Mouse (Mus musculus) lung, embryonic 14.5 days (tissue): ENCODE measurements around the gene Apbb1. TPM values are rescaled to one million over a fixed set of nuclear protein-coding genes. Genes with fewer than 3 reads are reported as not detected.

Source experiments
- ATAC-seq: fragments of 200-750 bp; cut with Nextera tagmentation; 2 replicates; pipeline ENCODE4 v1.8.0; 2017; ENCODE audit warnings: mild to moderate bottlenecking, moderate TSS enrichment, moderate library complexity; ENCODE audit not compliant: insufficient read depth
- DNase-seq: peaks from one replicate; pipeline ENCODE4 v3.0.0-alpha.2; 2015
- H3K27ac ChIP-seq: fragments of 300-500 bp; sonication (generic); 2 replicates; pipeline ENCODE4 v1.5.1; 2014; ENCODE audit warnings: low read depth, mild to moderate bottlenecking, moderate library complexity
- H3K27me3 ChIP-seq: fragments of 300-500 bp; sonication (generic); 2 replicates; pipeline ENCODE4 v1.6.1; 2014; ENCODE audit warnings: low read length, control low read depth; ENCODE audit not compliant: insufficient read depth
- H3K36me3 ChIP-seq: fragments of 300-500 bp; sonication (generic); 2 replicates; pipeline ENCODE4 v1.6.1; 2014; ENCODE audit warnings: control low read depth; ENCODE audit not compliant: insufficient read depth
- H3K4me1 ChIP-seq: fragments of 300-500 bp; sonication (generic); 2 replicates; pipeline ENCODE4 v1.6.1; 2014; ENCODE audit warnings: antibody characterized with exemption, control low read depth; ENCODE audit not compliant: insufficient read depth
- H3K4me2 ChIP-seq: fragments of 300-500 bp; sonication (generic); 2 replicates; pipeline ENCODE4 v1.6.1; 2014; ENCODE audit warnings: mild to moderate bottlenecking
- H3K4me3 ChIP-seq: fragments of 300-500 bp; sonication (generic); 2 replicates; pipeline ENCODE4 v1.5.1; 2014; ENCODE audit warnings: low read depth, low read length
- H3K9ac ChIP-seq: fragments of 300-500 bp; sonication (generic); 2 replicates; pipeline ENCODE4 v1.6.1; 2014
- H3K9me3 ChIP-seq: fragments of 300-500 bp; sonication (generic); 2 replicates; pipeline ENCODE4 v1.6.1; 2016; ENCODE audit warnings: low read depth, low read length, control low read depth
- CTCF ChIP-seq: IDR thresholded peaks from 2 replicates; pipeline ENCODE4 v1.5.1; 2016; ENCODE audit warnings: antibody characterized with exemption, low read depth
- WGBS: fragments of 180-500 bp; shearing (Covaris S2); extraction: QIAGEN DNeasy Blood & Tissue Kit; methylation state at CpG from one replicate; pipeline ENCODE4 v1.1.7; 2014; 5-methylcytosine and 5-hydroxymethylcytosine counted together
- polyA plus RNA-seq: library from polyadenylated mRNA; unstranded; fragments of >200 nt; fragmentation: Nextera tagmentation; extraction: Ambion mirVana; gene quantifications from 2 replicates; pipeline ENCODE4 v1.2.1, GENCODE M21; 2014

Gene Apbb1
- polyA plus RNA-seq, 1 experiment from 2014 or later, result 37.6 TPM

- H3K27ac ChIP-seq, result no peak overlapping the region
- no peak overlapping the region for H3K4me2 ChIP-seq
- 70% methylated on average over 5 of the region's 5 CpGs for WGBS
- no peak for TF ChIP-seq CTCF
- H3K9ac ChIP-seq, result no peak overlapping the region
- H3K4me3 ChIP-seq, result no peak overlapping the region
- no peaks in the 10 kb centered on the region for H3K9me3 ChIP-seq
- no peak for ATAC-seq
- no peak for DNase-seq
- no peaks in the 10 kb centered on the region for H3K36me3 ChIP-seq
- no peaks in the 10 kb centered on the region for H3K27me3 ChIP-seq
- H3K4me1 ChIP-seq, result no peaks in the 10 kb centered on the region
Measured at GRCm38 (mm10) chr7:105510143-105510542, 71.3 kb downstream of the Apbb1 start.

Other genes starting within 250 kb of the Apbb1 start
- not detected in 2 replicates for gene Olfr690, start 247.5 kb downstream of the Apbb1 start, polyA plus RNA-seq
- not detected in 2 replicates for gene Olfr691, start 239.4 kb downstream of the Apbb1 start, polyA plus RNA-seq
- gene Olfr692, start 213.4 kb downstream of the Apbb1 start, polyA plus RNA-seq, result not detected in 2 replicates
- not detected in 2 replicates for gene Gm5901, start 206.6 kb downstream of the Apbb1 start, polyA plus RNA-seq
- gene Fam160a2, start 181.6 kb downstream of the Apbb1 start, polyA plus RNA-seq, result 41.9 and 42.3 TPM in 2 replicates
- gene Cnga4, start 177.1 kb downstream of the Apbb1 start, polyA plus RNA-seq, result 0.07 TPM in 1 of 2 replicates, not detected in the other
- gene Cckbr, start 155.9 kb downstream of the Apbb1 start, polyA plus RNA-seq, result 0.25 and 0.39 TPM in 2 replicates
- gene Cavin3, start 99.4 kb downstream of the Apbb1 start, polyA plus RNA-seq, result 96.0 and 96.1 TPM in 2 replicates
- gene Smpd1, start 27.3 kb downstream of the Apbb1 start, polyA plus RNA-seq, result 38.7 and 38.9 TPM in 2 replicates
- 0.57 and 0.59 TPM in 2 replicates for gene Hpx, start 18.5 kb upstream of the Apbb1 start, polyA plus RNA-seq
- 43.8 and 45.3 TPM in 2 replicates for gene Trim3, start 51.9 kb upstream of the Apbb1 start, polyA plus RNA-seq
- 200 and 201 TPM in 2 replicates for gene Timm10b, start 58.4 kb upstream of the Apbb1 start, polyA plus RNA-seq
- gene Arfip2, start 58.8 kb upstream of the Apbb1 start, polyA plus RNA-seq, result 84.1 and 84.2 TPM in 2 replicates
- gene Gm45799, start 58.9 kb upstream of the Apbb1 start, polyA plus RNA-seq, result 22.9 and 31.9 TPM in 2 replicates
- gene Dnhd1, start 69.2 kb upstream of the Apbb1 start, polyA plus RNA-seq, result 0.84 and 1.0 TPM in 2 replicates
- gene Ilk, start 154.9 kb upstream of the Apbb1 start, polyA plus RNA-seq, result 372 and 377 TPM in 2 replicates
- 45.2 and 48.9 TPM in 2 replicates for gene Rrp8, start 155.7 kb upstream of the Apbb1 start, polyA plus RNA-seq
- 175 and 192 TPM in 2 replicates for gene Taf10, start 162.7 kb upstream of the Apbb1 start, polyA plus RNA-seq
- gene Tpp1, start 170.6 kb upstream of the Apbb1 start, polyA plus RNA-seq, result 73.7 and 78.2 TPM in 2 replicates
- 17.7 and 20.7 TPM in 2 replicates for gene Dchs1, start 206.0 kb upstream of the Apbb1 start, polyA plus RNA-seq
- gene Mrpl17, start 229.4 kb upstream of the Apbb1 start, polyA plus RNA-seq, result 384 and 388 TPM in 2 replicates